Mouse (Mus musculus) liver, adult 2 months (tissue): Measurements from ENCODE around the gene Ormdl3. TPM values are rescaled to one million over a fixed set of nuclear protein-coding genes. Genes with fewer than 3 reads are reported as not detected.

Experiments used
- DNase-seq: peaks from one replicate; pipeline ENCODE4 v3.0.0-alpha.2; 2011; ENCODE audit warnings: low read depth, low spot score; ENCODE audit errors: extremely low read depth
- H3K27ac ChIP-seq: fragments of 200-500 bp; replicated peaks from 2 replicates; pipeline ENCODE4 v1.5.1; 2012; ENCODE audit warnings: low read depth, mild to moderate bottlenecking, control low read depth, inconsistent platforms, low read length; ENCODE audit not compliant: insufficient read depth
- H3K27me3 ChIP-seq: fragments of 200-500 bp; 2 replicates; pipeline ENCODE4 v1.6.1; 2012; ENCODE audit warnings: mild to moderate bottlenecking, moderate library complexity, low read length, inconsistent platforms; ENCODE audit not compliant: control insufficient read depth, insufficient read depth
- H3K36me3 ChIP-seq: fragments of 200-500 bp; 2 replicates; pipeline ENCODE4 v1.6.1; 2012; ENCODE audit warnings: low read length, inconsistent platforms; ENCODE audit not compliant: control insufficient read depth, insufficient read depth
- H3K4me1 ChIP-seq: fragments of 200-500 bp; 2 replicates; pipeline ENCODE4 v1.6.1; 2011; ENCODE audit warnings: low read length; ENCODE audit not compliant: control insufficient read depth, insufficient read depth
- H3K4me3 ChIP-seq: fragments of 200-500 bp; 2 replicates; pipeline ENCODE4 v1.5.1; 2011; ENCODE audit warnings: low read depth, mild to moderate bottlenecking, control low read depth, low read length, moderate library complexity; ENCODE audit not compliant: insufficient read depth
- H3K79me2 ChIP-seq: fragments of 200-500 bp; 2 replicates; pipeline ENCODE4 v1.6.1; 2012; ENCODE audit warnings: inconsistent platforms, mild to moderate bottlenecking, low read length, moderate library complexity; ENCODE audit not compliant: control insufficient read depth, insufficient read depth
- H3K9ac ChIP-seq: fragments of 200-500 bp; 2 replicates; pipeline ENCODE4 v1.6.1; 2012; ENCODE audit warnings: low read depth, mild to moderate bottlenecking, control low read depth, inconsistent platforms, low read length
- CTCF ChIP-seq: fragments of 200-500 bp; IDR thresholded peaks from 2 replicates; pipeline ENCODE4 v1.5.1; 2011; ENCODE audit warnings: low read depth, low read length, control low read depth
- POLR2A ChIP-seq: fragments of 200-500 bp; IDR thresholded peaks from 2 replicates; pipeline ENCODE4 v1.6.1; 2011; ENCODE audit warnings: low read length, control low read depth; ENCODE audit not compliant: insufficient read depth; ENCODE audit errors: extremely low read depth
- WGBS: fragments of 180-500 bp; shearing (Covaris S2); methylation state at CpG from one replicate; pipeline ENCODE4 v1.1.7; 2018; 5-methylcytosine and 5-hydroxymethylcytosine counted together
- polyA plus RNA-seq: library from polyadenylated mRNA; depleted of rRNA; stranded (reverse); fragments of >200 nt; gene quantifications from 2 replicates; pipeline ENCODE4 v1.2.3, GENCODE M21; 2012
- total RNA-seq: library from RNA; depleted of rRNA; stranded (reverse); fragments of >200 nt; gene quantifications from 2 replicates; pipeline ENCODE4 v1.2.3, GENCODE M21; 2014

Ormdl3 gene
- total and polyA plus RNA-seq, 2 experiments = 62.0 to 119 TPM

DNA sequence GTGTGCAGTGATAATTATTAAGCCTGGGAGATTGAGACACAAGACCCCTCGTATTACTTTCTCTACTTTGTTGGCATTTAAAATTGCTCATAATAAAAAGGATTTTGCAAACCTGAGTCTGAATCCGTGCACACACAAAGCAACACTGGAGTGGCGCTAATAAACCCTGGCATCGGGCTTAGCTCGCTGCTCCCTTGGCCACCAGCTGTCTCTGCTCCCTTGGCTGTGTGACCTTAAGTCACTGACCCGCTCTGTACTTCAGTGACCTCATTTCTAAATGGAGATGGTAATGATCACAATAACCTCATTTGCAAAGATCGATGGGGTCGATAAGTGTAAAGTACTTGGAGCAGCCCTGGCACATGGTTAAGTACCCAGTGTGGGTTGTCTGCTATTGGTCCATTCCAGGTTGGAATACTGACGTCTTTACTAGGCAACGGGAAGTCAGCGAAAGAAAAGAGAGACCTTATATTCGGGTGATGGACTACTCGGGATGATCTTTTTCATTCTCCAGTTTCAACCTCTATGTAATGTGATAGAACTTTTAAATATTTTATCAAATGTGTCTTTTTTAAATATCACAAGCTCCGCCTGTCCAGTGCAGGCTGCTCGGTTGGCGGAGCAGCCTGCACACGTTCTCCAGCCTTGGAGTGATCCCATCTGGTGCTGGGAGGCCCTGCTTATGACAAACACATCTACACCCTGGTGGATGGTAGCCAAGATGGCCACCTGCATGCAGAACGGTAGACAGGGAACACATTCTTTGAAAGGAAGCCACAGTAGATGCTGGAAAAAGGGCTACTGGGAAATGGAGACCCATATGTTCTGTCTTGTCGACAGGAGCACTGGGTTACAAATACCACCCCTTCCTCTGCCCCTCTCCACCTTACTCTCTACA is 3.6 kb upstream of the Ormdl3 start:
- TF ChIP-seq POLR2A = no peak
- TF ChIP-seq CTCF = no peak
- no peak overlapping the region for H3K9ac ChIP-seq
- H3K27me3 ChIP-seq = no peaks in the 10 kb centered on the region
- H3K79me2 ChIP-seq = no peaks in the 10 kb centered on the region; the same call in 1 of the 2 replicates
- no peak overlapping the region for H3K4me3 ChIP-seq
- peak; percentile 100 for DNase-seq
- H3K27ac ChIP-seq = no peak overlapping the region
- peaks cover 17% of the 10 kb centered on the region for H3K4me1 ChIP-seq
- H3K36me3 ChIP-seq = no peaks in the 10 kb centered on the region
- 21% methylated on average over 19 of the region's 19 CpGs for WGBS

- TF ChIP-seq CTCF (no peak), POLR2A (no peak)
- WGBS = 22% methylated on average over 8 of the region's 8 CpGs
- H3K36me3 ChIP-seq = no peaks in the 10 kb centered on the region
- peaks cover 27% of the 10 kb centered on the region for H3K4me1 ChIP-seq
- H3K4me3 ChIP-seq = no peak overlapping the region
- peak; percentile 53 for DNase-seq
- H3K9ac ChIP-seq = no peak overlapping the region
- no peaks in the 10 kb centered on the region for H3K27me3 ChIP-seq
- H3K27ac ChIP-seq = peak overlapping the region; percentile 54
- peaks cover 13% of the 10 kb centered on the region for H3K79me2 ChIP-seq
Measured at GRCm38 (mm10) chr11:98589306-98589705, 2.1 kb upstream of the Ormdl3 start.

- Histone ChIP-seq H3K36me3 (no peaks in the 10 kb centered on the region), H3K9ac (no peak overlapping the region)
- DNase-seq = peak; percentile 75
Measured at GRCm38 (mm10) chr11:98588833-98589281, 1.7 kb upstream of the Ormdl3 start.

DNA sequence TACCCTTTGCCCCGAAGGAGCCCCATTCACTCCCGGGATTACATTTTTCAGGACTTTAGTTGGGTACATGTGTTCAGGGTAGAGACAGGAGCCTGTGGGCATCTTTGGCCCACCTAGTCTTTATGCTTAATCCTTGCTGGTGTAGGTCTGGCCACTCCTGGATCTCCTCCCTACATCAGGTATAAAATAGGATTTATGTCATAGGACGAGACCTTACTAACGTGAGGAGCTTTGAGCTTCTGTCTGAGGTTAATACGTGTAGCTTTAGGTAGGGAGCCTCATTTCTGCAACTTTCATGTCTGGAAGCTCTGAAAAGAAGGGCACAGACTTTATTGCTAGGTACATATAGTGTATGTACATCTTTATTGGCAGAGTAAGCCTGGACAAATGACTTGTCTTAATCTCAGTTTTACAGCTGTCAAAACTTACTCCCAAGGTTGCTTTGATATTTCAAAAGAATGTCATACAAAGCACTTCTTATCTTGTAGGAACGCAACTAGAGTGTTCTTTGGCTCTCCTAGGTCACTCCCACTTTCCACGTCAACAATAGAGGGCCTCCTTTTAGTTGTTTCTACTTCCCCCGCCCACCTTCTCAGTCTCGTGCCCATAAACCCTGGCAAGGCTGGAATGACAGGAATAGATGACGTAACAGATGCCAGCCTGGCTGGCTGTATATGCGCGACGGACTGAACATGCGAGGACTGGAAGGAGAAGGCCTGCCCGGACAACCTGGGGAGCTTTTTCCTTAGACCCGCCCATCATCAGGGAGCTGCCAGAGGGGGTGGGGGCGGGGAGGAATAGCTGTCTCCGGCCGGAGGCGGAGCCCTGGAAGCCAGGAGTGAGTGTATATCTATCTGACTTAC is 747 bp upstream of the Ormdl3 start:
- H3K27ac ChIP-seq = peak overlapping the region; percentile 56
- peaks cover 16% of the 10 kb centered on the region for H3K79me2 ChIP-seq
- H3K4me1 ChIP-seq = peaks cover 34% of the 10 kb centered on the region
- H3K4me3 ChIP-seq = peak overlapping the region; percentile 24
- peak; percentile 77 for DNase-seq
- peaks cover 6% of the 10 kb centered on the region; the same call in 1 of the 2 replicates for H3K36me3 ChIP-seq
- H3K9ac ChIP-seq = peak overlapping the region; percentile 26
- H3K27me3 ChIP-seq = no peaks in the 10 kb centered on the region
- WGBS = 14% methylated on average over 20 of the region's 20 CpGs
- TF ChIP-seq POLR2A = no peak

More at GRCm38 (mm10) chr11:98588833-98589281, 1.7 kb upstream of the Ormdl3 start:
- Histone ChIP-seq H3K27ac (peak overlapping the region; percentile 56), H3K79me2 (peaks cover 16% of the 10 kb centered on the region), H3K4me1 (peaks cover 32% of the 10 kb centered on the region), H3K27me3 (no peaks in the 10 kb centered on the region), H3K4me3 (no peak overlapping the region)
- 13% methylated on average over 6 of the region's 6 CpGs for WGBS
- TF ChIP-seq POLR2A = no peak
- TF ChIP-seq CTCF = no peak

GRCm38 (mm10) chr11:98586087-98586891 is 879 bp downstream of the Ormdl3 start:
- peaks cover 44% of the 10 kb centered on the region for H3K4me1 ChIP-seq

More at GRCm38 (mm10) chr11:98586087-98586891, 879 bp downstream of the Ormdl3 start:
- no peaks in the 10 kb centered on the region for H3K27me3 ChIP-seq
- H3K4me3 ChIP-seq = peak overlapping the region; percentile 85
- DNase-seq = peak; percentile 98
- peaks cover 11% of the 10 kb centered on the region; the same call in 1 of the 2 replicates for H3K36me3 ChIP-seq
- H3K27ac ChIP-seq = peak overlapping the region; percentile 75
- 1% methylated on average over 22 of the region's 22 CpGs for WGBS
- peak overlapping the region; percentile 91 for H3K9ac ChIP-seq
- H3K79me2 ChIP-seq = peaks cover 16% of the 10 kb centered on the region
- TF ChIP-seq POLR2A = no peak
- TF ChIP-seq CTCF = no peak
